Mouse (Mus musculus) erythroblast, embryonic 14.5 days (primary cell): ENCODE measurements around the gene 1700010I14Rik. TPM values are rescaled to one million over a fixed set of nuclear protein-coding genes. Genes with fewer than 3 reads are reported as not detected.

ENCODE experiments used
- H3K27me3 ChIP-seq: 2 replicates; pipeline ENCODE4 v1.6.1; 2012; ENCODE audit warnings: inconsistent platforms; ENCODE audit not compliant: control insufficient read depth
- H3K36me3 ChIP-seq: 2 replicates; pipeline ENCODE4 v1.6.1; 2012; ENCODE audit warnings: mild to moderate bottlenecking, inconsistent platforms; ENCODE audit not compliant: control insufficient read depth
- H3K4me1 ChIP-seq: 2 replicates; pipeline ENCODE4 v1.6.1; 2012; ENCODE audit warnings: inconsistent platforms; ENCODE audit not compliant: control insufficient read depth
- H3K4me3 ChIP-seq: replicated peaks from 2 replicates; pipeline ENCODE3; 2012; ENCODE audit warnings: moderate library complexity, mild to moderate bottlenecking, inconsistent platforms
- H3K9me3 ChIP-seq: 2 replicates; pipeline ENCODE4 v1.6.1; 2012; ENCODE audit warnings: low read length, inconsistent platforms, mixed read lengths; ENCODE audit not compliant: control insufficient read depth
- GATA1 ChIP-seq: IDR thresholded peaks from 2 replicates; pipeline ENCODE4 v1.6.1; 2012; ENCODE audit warnings: low read length, inconsistent platforms, mixed read lengths
- TAL1 ChIP-seq: IDR thresholded peaks from 3 replicates; pipeline ENCODE4 v1.6.1; 2012; ENCODE audit warnings: low read length, inconsistent platforms, mixed read lengths
- polyA plus RNA-seq: library from polyadenylated mRNA; stranded (reverse); fragments of >175 nt; gene quantifications from 2 replicates; pipeline ENCODE4 v1.2.3, GENCODE M21; 2012

Gene 1700010I14Rik
- polyA plus RNA-seq, 1 experiment, result not detected

GRCm38 (mm10) chr17:9002438-9002837 lies 14.3 kb downstream of the 1700010I14Rik start:
- TF ChIP-seq GATA1, result no peak
- no peak for TF ChIP-seq TAL1
- H3K4me1 ChIP-seq, result no peaks in the 10 kb centered on the region
- H3K4me3 ChIP-seq, result no peak overlapping the region
- H3K36me3 ChIP-seq, result no peaks in the 10 kb centered on the region
- H3K9me3 ChIP-seq, result no peaks in the 10 kb centered on the region
- no peaks in the 10 kb centered on the region for H3K27me3 ChIP-seq

- TF ChIP-seq GATA1, result no peak
- no peak for TF ChIP-seq TAL1
- H3K27me3 ChIP-seq, result no peaks in the 10 kb centered on the region
- no peak overlapping the region for H3K4me3 ChIP-seq
- no peaks in the 10 kb centered on the region for H3K4me1 ChIP-seq
- no peaks in the 10 kb centered on the region for H3K9me3 ChIP-seq
- H3K36me3 ChIP-seq, result no peaks in the 10 kb centered on the region
These were observed 16.4 kb downstream of the 1700010I14Rik start for GRCm38 (mm10) chr17:9004516-9004915.

GRCm38 (mm10) chr17:9023198-9023942 lies 35.2 kb downstream of the 1700010I14Rik start:
- no peaks in the 10 kb centered on the region for H3K4me1 ChIP-seq
- no peaks in the 10 kb centered on the region for H3K36me3 ChIP-seq
- no peak overlapping the region for H3K4me3 ChIP-seq
- TF ChIP-seq TAL1 (no peak), GATA1 (no peak)
- H3K9me3 ChIP-seq, result no peaks in the 10 kb centered on the region
- H3K27me3 ChIP-seq, result no peaks in the 10 kb centered on the region

- Histone ChIP-seq H3K36me3 (no peaks in the 10 kb centered on the region), H3K27me3 (no peaks in the 10 kb centered on the region), H3K4me1 (no peaks in the 10 kb centered on the region), H3K9me3 (no peaks in the 10 kb centered on the region), H3K4me3 (no peak overlapping the region)
- TF ChIP-seq TAL1 (no peak), GATA1 (no peak)
These were observed 42.0 kb downstream of the 1700010I14Rik start for GRCm38 (mm10) chr17:9030181-9030580.

- no peaks in the 10 kb centered on the region for H3K27me3 ChIP-seq
- H3K9me3 ChIP-seq, result no peaks in the 10 kb centered on the region
- H3K4me3 ChIP-seq, result no peak overlapping the region
- H3K4me1 ChIP-seq, result no peaks in the 10 kb centered on the region
- no peaks in the 10 kb centered on the region for H3K36me3 ChIP-seq
- no peak for TF ChIP-seq GATA1
- no peak for TF ChIP-seq TAL1
These were observed 43.4 kb downstream of the 1700010I14Rik start for GRCm38 (mm10) chr17:9031241-9032141.

GRCm38 (mm10) chr17:9032362-9033044 lies 44.4 kb downstream of the 1700010I14Rik start:
- Histone ChIP-seq H3K4me3 (no peak overlapping the region), H3K36me3 (no peaks in the 10 kb centered on the region), H3K4me1 (no peaks in the 10 kb centered on the region), H3K9me3 (no peaks in the 10 kb centered on the region), H3K27me3 (no peaks in the 10 kb centered on the region)
- TF ChIP-seq TAL1 (no peak), GATA1 (no peak)

GRCm38 (mm10) chr17:9033511-9033910 lies 45.4 kb downstream of the 1700010I14Rik start:
- Histone ChIP-seq H3K36me3 (no peaks in the 10 kb centered on the region), H3K9me3 (no peaks in the 10 kb centered on the region), H3K27me3 (no peaks in the 10 kb centered on the region), H3K4me1 (no peaks in the 10 kb centered on the region), H3K4me3 (no peak overlapping the region)
- no peak for TF ChIP-seq TAL1
- no peak for TF ChIP-seq GATA1

- no peaks in the 10 kb centered on the region for H3K36me3 ChIP-seq
- H3K9me3 ChIP-seq, result no peaks in the 10 kb centered on the region
- TF ChIP-seq GATA1 (no peak), TAL1 (no peak)
- no peak overlapping the region for H3K4me3 ChIP-seq
- no peaks in the 10 kb centered on the region for H3K4me1 ChIP-seq
- no peaks in the 10 kb centered on the region for H3K27me3 ChIP-seq
These were observed 47.6 kb downstream of the 1700010I14Rik start for GRCm38 (mm10) chr17:9035561-9036348.
